Mouse (Mus musculus) right cerebral cortex, postnatal 10 days (tissue): ENCODE measurements around the gene Dnah9.

Experiments used
- DNase-seq, 2 experiments: peaks; one replicate each; pipeline ENCODE4 v3.0.0; 2021; ENCODE audit warnings: low spot score in 2 of 2

Dnah9 gene

DNA sequence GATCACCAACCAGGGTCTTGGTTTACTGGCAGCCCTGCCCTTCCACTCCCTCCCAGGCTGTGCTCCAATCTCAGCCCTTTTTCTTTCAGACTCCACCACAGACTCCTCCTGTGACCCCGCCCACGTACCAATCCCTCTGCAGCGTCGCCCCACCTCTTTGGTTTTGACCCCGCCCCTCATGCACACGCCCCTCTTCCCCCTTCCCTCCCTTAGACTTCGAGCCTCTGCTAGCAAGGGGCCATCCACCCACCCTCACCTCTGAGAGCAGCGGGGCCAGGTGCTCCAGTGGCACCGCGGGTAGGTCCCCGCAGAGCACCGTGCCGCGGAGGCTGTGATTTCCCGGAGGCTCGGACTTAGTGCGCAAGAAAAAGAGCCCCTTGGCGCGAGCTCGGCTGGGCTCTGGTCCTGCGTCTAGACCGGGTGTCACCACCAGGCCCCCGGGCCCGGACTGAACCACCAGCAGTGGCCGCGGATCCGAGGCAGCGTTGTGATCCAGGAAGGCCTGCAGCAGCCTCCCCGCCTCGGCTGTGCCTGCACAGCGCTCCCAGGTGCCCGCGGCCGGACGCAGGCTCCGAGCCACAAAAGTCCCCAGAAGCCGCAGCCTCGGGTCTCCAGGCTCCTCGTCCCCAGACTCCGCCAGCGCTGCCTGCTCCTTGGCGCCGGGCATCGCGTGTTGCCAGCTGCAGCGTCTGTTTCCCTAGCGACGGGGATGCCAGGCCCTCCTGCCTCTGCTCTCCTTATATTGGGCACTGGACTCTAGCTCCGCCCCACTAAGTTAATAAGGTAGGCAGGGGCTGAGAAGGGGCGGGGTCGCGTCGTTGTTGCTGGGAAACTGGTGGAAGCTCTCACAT is at the start of gene Dnah9:
Gene Dnah9 (minus strand): TSS at position 751 of the 851 bp plus-strand sequence.
- DNase-seq: peak; percentile 95 to 96

DNA sequence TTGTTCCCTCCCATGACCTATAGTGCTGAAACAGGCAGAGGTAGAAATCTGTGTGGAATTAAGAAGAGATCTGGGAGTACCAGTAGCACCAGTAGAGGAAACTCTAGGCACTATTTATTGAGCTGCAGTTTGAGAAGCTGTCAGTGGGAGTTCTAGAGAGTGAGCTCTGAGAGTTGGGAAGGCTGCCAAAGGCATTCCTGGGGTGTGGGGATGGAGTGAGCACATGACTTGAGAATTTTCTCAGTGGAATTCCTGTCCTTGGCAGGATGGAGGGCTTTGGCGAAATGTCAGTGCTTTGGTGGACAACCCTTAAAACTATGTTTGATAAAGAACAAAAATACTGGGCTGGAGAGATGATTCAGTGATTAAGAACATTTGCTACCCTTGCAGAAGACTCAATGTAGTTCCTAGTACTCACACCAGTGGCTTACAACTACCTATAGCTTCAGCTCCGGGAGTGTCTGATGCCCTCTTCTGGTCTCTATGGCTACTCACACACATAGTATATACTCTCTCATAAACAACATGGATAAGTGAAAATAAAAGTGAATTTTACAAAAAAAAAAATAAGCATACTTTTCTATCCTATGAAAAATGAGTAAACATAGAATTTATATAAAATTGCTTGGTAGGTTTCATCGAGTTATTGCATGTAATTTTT is 20.4 kb upstream of the Dnah9 start:
- DNase-seq: peak; percentile 44 to 65

DNA sequence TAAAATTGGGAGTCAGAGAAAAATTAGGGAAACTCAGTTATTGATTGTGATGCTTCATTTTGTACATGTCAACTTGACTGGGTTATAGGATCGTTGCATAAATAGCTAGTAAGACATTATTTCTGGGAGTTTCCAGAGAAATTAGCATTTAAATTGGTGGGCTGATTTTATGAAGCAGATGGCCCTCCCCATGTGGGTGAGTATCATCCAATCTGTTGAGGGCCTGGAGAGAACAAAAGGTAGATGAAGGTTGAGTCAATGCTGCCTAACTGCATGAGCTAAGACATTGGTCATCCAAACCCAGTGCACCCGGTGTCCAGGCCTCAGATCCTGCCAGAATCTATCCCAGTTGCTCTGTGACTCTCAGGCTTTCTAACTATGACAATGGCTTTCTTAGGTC is 19.8 kb upstream of the Dnah9 start:
- DNase-seq: no peak

DNA sequence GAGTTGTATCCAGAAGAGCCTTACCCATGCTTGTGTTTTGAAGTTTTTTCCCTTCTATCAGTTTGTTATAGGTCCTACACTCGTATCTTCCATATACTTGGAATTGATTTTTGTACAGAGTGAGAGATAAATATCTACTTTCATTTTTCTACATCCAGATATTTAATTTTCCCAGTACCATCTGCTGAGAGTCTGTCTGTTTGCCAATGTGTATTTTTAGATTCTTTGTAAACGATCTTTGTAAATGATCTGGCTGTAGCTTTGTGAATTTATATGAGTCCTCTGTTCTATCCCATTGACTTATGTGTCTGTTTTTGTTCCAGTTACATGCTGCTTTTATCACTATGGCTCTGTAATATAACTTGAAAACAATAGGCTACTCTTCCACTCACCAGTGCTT is 9.4 kb upstream of the Dnah9 start:
- no peak for DNase-seq

DNA sequence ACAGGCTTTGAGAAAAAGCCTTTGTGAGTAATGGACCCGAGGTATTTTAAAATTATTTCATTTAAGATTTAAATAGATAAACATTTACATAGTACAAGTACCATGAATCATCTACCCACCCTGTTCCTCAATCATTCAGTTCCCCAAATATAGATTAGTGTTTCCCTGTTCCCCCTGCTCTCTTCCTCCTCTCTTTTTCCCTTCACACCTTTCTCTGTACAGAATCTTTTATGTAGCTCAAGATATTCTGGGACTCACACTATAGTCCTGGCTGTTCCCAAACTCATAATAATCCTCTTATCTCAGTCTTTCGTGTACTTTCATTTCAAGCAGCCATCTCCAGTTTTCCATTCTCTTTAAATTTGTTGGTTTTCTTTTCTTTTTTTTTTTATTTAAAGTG is 4.3 kb downstream of the Dnah9 start:
- no peak for DNase-seq

DNA sequence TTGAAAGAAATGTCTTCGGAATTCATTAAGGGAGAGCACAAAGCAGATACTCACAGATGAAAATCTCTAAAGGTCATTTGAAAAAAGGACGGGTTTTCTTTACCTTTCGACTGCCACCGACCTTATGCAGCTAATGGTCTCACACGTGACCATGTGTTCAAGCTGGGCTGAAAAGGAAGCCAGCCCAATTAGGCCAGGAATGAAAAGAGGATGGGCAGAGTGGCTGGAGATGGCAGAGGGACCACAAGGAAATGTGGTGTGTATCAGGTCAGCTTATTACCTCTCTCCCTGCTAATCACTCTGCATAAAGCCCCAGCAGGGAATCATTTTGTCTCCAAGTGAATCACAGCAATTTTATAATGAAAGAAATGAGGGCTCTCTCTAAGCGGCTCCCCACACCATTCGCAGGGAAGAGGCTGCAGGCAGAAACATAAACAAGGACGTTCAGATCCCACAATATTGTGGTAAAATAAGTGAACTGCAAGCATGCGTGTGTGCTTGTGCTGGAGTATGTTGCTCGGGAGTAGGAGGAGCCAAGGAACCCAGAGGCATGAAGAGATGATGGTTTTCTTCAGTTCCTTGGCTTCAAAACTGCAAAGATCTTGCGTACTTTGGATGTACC is 27.6 kb downstream of the Dnah9 start:
- DNase-seq: no peak

DNA sequence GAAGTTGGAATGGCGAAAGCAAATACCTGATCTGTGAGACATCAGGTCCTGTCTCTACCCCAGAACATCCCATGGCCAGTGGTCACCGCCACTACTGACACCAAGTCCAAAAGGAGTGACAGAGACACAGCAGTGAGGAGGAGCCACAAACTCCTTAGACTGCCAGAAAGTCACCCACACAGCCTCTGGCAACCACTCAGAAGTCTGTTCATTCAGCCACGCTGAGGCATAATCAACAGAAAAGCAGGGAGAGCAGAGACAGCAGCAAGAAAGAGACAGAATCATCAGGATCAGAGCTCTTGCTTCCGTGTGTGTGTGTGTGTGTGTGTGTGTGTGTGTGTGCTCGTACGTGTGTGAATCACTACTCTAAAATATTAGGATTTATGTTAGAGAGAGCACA is 33.5 kb downstream of the Dnah9 start:
- no peak for DNase-seq

DNA sequence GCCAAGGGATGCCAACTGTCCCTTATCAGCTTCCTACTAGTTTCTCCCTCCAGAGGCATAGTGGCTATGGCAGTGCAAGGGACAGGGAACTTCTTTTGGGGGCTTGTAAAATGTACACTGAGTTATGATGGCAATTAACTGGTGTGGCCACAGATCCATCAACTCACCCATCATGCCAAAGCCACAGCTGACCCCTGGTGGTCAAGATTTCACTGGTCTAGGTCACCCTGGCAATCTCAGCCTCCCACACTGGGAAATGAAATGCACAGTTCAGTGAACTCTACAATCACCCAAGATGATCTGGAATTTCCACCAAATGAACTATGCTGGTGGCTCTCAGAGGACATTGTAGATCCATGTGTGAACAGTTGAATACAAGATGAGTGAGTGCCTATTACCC is 42.2 kb downstream of the Dnah9 start:
- DNase-seq: no peak

DNA sequence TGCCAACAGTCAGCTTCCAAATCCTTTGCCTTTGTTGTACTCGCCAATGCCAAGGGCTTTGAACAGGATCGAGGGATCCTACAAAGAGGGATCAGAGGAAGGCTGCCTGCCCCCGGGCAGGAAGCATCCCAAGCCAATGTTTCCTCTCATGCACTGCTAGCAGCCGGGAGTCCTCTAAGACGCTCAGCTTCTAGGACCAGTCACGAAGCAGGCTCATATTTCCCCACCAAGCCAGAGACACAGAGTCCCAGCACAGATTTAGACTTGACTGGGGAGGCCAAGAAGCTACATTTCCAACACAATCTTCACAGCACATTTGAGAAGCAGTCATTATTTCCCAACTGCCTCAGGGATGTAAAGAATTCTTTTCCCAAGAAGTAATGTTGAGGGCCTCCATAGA is 43.9 kb downstream of the Dnah9 start:
- no peak for DNase-seq

DNA sequence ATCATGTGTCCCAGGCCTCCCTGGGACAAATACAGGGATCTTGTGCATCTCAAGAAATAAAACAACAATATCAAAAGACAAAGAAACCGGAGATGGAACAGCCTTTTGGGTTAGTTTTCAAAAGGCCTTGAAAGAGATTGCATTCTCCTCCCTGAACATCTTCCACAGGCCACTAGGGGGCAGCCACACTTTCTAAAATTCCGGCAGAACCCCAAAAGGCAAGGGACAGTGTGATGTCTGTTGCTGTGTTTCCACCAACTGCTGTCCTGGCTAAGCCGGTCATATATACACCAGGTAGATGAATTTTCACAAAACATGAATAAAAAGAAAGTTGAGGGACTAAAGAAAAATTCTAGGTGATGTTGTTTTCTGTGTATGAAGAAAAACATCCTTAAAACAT is 46.3 kb downstream of the Dnah9 start:
- DNase-seq: peak; percentile 68 to 86

DNA sequence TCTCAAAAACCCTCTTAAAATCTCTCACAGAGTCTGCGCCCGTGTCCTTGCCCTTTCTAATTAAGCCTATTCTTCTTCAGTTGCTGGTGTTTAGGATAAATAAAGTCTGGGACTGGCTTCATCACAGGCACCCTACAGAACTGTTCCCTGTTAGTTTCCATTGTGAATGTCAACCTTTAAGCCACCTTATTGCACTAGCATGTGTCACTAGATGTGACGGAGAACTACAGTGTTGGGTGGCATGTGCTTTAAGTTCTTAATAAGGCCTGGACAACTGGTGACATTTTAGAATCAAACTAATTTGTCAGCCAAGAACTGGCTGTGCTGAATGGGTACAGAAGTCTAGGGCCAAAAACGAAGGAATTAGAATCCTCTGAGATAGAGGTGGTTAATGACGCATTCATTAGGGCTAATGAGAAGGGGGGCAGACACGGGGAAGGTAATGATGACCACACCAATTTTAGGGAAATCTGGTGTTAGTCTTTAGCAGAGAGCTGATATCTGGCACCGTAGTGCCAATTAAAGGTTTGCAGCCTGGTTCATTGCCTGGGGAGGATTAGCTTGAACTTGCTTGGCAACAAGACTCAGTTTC is 84.6 kb downstream of the Dnah9 start:
- DNase-seq: no peak

DNA sequence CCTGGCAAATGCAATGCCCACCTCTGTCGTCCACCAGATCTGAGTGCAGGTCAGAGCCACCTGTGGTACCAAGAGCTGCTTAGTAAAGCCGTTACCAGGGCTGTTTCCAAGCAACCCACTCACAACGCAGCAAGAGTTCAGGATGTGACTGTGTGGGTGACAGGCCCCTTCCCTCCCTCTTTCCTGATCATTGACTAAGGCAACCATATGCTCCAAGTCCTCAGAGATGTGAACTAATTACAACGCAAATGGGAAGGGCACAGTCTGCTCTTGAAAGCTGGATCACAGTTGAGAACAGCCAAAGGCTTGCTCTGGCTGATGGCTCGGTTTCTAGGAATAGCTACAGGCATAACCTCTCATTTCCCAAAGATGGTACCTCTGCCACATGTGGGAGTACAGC is 95.4 kb downstream of the Dnah9 start:
- no peak for DNase-seq

DNA sequence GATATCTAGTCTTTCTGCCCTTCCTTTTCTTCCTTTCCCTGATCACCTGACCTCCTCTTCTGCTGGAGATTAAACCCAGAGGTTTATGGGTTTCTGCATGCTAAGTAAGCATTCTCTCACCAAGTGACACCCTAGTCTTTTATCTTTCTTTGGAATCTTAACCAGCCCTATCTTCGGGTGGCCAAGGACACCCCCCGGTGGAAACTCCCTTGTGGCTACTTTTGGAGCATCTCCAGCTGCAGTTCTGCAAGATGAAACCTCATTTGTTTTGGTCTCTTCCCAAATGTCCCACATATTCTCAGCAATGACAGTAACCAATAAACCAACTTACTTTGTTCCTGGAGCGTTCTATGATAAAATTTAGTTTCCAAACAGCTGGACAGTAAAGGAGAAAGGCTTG is 109.4 kb downstream of the Dnah9 start:
- no peak for DNase-seq

DNA sequence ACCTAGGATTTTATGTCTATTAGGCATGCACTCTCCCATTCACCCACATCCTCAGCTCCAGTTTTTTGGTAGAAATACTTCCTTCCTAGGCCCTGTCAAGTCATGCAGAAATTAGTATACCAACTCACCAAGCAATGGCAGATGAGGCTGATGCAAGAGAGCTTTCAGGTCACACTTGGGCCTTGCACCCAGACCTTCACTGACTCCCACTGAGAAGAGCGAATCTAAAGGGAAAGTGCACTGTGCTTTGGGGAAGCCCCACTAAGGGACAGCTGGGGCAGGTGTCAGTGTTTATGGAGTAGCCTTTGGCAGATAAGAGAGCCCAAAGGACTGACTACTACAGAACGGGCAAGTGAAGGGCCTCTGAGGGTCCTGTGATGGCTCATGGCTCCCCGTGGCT is 117.1 kb downstream of the Dnah9 start:
- no peak for DNase-seq

DNA sequence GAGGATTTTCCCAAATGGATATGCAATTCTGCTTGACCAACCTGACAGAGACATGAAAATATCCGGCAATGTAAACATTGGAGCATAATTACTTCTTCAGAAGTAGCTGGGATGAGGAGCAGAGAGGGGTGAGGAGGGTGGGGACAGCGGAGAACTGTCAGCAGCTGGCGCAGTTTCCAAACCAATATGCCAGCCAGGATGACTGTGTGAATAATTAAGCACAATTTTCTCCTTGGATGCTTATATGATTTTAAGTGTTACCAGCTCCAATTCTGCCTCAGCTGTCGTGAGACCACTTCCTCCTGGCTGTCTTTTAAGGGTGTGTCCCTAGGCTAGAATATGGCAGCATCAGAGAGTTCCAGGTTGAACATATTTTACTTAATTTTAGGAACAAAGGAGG is 119.2 kb downstream of the Dnah9 start:
- no peak for DNase-seq

DNA sequence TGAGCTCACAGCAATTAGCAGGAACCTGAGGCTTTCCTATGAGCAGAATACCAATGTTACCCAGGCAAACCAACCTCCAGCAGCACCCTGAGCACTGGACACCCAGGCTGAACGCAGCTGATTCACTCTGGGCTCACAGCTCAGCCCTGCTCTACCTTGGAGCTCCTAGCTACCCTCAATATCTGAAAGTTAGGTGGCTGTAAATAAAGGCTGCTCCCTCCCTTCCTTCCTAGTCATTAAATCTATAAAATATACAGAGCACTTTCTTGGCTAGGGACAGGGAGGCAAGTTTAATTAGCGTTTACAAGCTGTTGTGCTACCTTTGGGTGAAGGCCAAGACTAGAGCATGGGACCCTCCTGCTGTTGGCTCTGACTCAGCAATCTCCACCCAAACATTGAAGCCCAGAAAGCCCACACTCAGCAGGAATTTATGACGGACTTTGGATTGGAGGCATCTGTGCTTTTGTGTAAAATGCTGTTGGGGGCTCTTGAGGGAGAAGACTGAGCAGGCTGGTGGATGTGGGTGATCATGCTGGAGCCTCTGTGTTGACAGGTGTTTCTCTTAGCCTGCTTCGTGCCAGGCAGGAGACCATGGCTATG is 121.7 kb downstream of the Dnah9 start:
- DNase-seq: peak; percentile 37 to 51

DNA sequence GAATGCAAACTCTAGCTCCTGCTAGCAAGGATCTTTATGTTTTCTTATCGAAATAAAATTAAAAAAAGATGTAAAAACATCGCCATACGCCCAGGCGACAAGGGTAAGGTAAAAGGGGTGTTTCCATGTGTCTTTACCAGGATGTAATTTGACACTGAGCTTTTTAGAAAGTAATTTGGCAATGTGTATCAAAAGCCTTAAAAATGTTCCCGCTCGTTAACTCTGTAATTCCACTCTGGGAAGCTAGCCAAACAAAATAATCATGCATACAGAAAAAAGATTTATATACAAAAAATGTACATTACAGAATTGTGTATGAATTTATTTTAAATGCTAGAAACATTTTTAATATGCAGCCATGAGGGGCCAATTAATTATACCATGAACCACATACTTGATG is 124.7 kb downstream of the Dnah9 start:
- DNase-seq: no peak

DNA sequence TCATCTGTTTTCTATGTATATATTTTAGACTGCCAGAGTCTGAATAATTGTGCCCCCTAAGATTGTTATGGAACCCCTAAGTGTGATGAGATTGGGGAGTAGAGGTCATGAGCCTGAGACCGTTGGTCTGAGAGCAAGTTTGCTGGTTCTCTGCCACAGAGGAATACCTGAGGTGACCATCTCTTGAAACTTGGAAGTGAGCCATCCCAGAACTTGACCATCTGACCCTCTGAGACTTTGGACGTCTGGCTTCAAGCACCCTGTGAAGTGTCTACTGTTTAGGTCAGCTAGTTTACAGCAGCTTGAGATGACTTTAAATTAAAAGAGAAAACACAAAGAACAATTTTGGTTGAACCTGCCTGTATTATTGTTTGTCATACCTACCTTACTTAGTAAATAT is 125.8 kb downstream of the Dnah9 start:
- DNase-seq: no peak

DNA sequence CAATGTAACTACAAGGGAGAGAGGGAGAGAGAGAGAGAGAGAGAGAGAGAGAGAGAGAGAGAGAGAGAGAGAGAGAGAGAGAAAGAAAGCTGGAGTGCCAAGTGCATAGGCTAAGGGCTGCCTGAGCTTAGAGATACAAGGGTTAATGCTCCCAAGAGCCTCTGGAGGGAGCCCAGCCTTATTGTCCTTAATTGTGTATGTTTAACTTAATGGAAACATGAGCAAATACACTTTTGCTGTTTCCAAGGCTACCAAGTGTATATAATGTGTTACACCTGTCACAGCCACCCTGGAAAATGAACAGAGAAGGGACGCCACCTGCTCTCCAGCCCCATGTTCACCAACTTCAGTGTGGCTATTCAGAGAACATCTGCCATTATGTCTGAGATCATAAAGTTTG is 142.6 kb downstream of the Dnah9 start:
- no peak for DNase-seq

DNA sequence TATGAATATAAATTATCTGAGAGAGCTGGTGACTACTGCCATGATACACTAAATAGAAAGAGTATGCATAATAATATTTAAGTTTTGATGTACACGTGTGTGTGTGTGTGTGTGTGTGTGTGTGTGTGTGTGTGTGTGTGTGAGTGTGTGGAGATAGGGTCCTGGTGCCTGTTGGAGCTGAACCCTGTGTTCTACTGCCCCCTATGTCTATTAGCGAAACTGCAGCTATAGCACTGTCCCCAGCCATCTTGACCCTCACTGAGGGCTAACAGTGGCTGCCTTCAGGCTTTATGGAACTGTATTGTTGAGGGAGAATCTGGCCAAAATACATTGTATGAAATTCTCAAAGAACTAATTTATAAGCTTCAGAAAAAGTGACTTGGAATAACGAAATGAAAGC is 192.5 kb downstream of the Dnah9 start:
- DNase-seq: no peak

DNA sequence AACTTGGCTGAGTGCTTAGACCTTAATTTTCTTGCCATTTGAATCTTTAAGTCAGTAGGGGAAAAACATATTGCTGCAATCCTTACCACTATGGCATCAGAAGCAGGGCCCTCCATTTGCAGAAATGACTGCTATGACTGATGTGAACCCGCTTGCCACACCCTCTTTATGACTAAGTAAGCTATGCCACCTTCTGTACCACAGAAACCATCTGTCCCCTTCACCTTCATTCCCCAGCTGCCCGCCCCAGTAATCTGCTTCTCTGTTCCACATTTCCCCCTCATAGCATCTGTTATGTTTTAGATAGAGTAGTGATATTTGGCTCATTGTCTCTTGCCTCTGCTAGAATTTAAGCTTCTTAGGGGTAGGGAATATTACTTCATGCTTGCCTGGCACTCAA is 237.6 kb downstream of the Dnah9 start:
- peak; percentile 34 to 46 for DNase-seq

DNA sequence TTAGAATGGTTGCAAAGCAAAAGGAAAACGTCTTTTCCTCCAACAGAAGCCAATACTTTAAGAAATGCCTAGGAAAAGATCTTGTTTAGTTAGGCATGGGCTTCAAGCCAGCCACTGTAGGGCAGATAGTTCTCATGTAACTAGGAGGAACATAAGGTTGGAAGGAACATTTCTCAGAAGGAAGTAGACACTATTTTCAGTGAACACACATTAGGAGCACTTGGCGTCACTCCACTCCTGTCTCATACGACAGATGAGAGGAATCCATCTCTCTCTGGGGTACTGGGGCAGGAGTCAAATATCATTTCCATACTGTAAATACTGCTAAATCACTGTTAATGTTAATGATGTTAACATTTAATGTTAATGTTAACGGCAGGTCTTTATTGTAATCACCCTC is 238.0 kb downstream of the Dnah9 start:
- DNase-seq: peak; percentile 61 to 70
